Mouse (Mus musculus) lung, adult 2 months (tissue): ENCODE measurements around the gene Cyp2s1. TPM values are rescaled to one million over a fixed set of nuclear protein-coding genes. Genes with fewer than 3 reads are reported as not detected.
A peak's percentile ranks its signal among the peaks of the same experiment; 100 is the strongest.

Experiments used
- DNase-seq: peaks from one replicate; pipeline ENCODE4 v3.0.0; 2022
- H3K4me1 ChIP-seq: fragments of 200-500 bp; 2 replicates; pipeline ENCODE4 v1.6.1; 2011; ENCODE audit warnings: low read length; ENCODE audit not compliant: control insufficient read depth, insufficient read depth
- H3K4me3 ChIP-seq: fragments of 200-500 bp; replicated peaks from 2 replicates; pipeline ENCODE3; 2011; ENCODE audit warnings: low read depth, mild to moderate bottlenecking, control low read depth, low read length; ENCODE audit errors: extremely low read depth
- CTCF ChIP-seq: fragments of 200-500 bp; IDR thresholded peaks from 2 replicates; pipeline ENCODE4 v1.5.1; 2011; ENCODE audit warnings: mild to moderate bottlenecking, low read length, control low read depth; ENCODE audit not compliant: insufficient read depth
- POLR2A ChIP-seq: fragments of 200-500 bp; IDR thresholded peaks from 2 replicates; pipeline ENCODE4 v1.6.1; 2011; ENCODE audit warnings: low read depth, mild to moderate bottlenecking, control low read depth, low read length, borderline replicate concordance; ENCODE audit errors: extremely low read depth
- WGBS: fragments of 180-500 bp; shearing (Covaris S2); methylation state at CpG from one replicate; pipeline ENCODE4 v1.1.7; 2018; 5-methylcytosine and 5-hydroxymethylcytosine counted together
- polyA plus RNA-seq: library from polyadenylated mRNA; depleted of rRNA; stranded (reverse); fragments of >200 nt; gene quantifications from 2 replicates; pipeline ENCODE4 v1.2.3, GENCODE M21; 2012

The Cyp2s1 gene
- polyA plus RNA-seq, 1 experiment = 135 TPM

GRCm38 (mm10) chr7:25843492-25843891 is 26.8 kb upstream of the Cyp2s1 start:
- Histone ChIP-seq H3K4me1 (peaks cover 1% of the 10 kb centered on the region; the same call in 1 of the 2 replicates), H3K4me3 (no peak overlapping the region)
- TF ChIP-seq POLR2A = no peak
- no peak for TF ChIP-seq CTCF
- 49% methylated on average over 2 of the region's 2 CpGs for WGBS
- no peak for DNase-seq

GRCm38 (mm10) chr7:25840908-25841307 is 24.2 kb upstream of the Cyp2s1 start:
- Histone ChIP-seq H3K4me3 (no peak overlapping the region), H3K4me1 (no peaks in the 10 kb centered on the region)
- no peak for TF ChIP-seq CTCF
- TF ChIP-seq POLR2A = no peak
- DNase-seq = no peak
- 28% methylated on average over 4 of the region's 4 CpGs for WGBS

- no peaks in the 10 kb centered on the region; the same call in 1 of the 2 replicates for H3K4me1 ChIP-seq
- DNase-seq = no peak
- H3K4me3 ChIP-seq = no peak overlapping the region
- TF ChIP-seq POLR2A (no peak), CTCF (no peak)
- WGBS = 36% methylated on average over 10 of the region's 10 CpGs
Observed at GRCm38 (mm10) chr7:25835188-25835891, 18.6 kb upstream of the Cyp2s1 start.

DNA sequence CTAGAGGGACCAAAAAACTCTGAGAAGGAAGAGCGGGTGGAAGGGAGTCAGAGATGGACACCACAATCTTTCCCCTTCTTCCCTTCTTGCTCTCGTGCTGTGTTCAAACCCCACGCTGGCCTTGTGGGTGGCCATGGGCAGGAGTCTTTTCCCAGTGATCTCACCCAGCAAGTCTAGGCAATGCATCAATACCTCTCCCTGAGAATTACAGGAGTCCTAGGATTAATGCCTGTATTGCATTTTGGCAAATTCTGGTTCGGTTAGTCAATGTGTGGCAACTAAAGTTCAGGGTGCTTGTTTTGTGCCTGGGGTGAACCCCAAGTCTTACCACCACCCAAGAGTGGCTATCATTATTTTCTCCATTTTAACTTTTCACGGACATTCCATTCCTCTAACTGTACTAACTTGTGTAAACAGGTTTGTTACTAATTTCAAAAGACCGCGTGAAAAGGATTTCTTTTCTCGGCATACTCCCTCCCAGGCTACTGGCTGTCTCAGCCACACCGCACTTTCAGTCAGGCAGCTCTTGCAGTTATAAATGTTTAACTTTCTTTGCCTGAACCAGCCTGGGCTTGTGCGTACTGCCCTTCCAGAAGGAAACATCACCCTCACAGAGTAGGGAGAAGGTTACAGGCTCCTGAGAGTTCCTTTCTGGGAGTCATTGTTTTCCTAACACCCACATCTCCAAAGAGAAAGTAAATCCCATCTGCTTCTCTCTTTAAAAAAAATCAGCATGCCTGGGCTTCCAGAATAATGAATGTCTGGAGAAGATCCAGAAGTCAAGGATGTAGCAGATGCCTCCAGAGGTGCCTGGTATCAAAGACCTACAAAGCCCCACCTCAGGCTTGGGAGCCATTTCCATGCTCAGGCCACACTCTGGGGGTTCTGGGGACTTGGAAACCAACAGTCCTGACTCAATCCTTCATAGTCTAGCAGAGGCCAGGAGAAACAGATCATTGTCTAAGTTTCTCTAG is 15.1 kb upstream of the Cyp2s1 start:
- TF ChIP-seq CTCF = no peak
- TF ChIP-seq POLR2A = no peak
- peaks cover 5% of the 10 kb centered on the region; the same call in 1 of the 2 replicates for H3K4me1 ChIP-seq
- 65% methylated on average over 10 of the region's 10 CpGs for WGBS
- no peak overlapping the region for H3K4me3 ChIP-seq
- DNase-seq = no peak

DNA sequence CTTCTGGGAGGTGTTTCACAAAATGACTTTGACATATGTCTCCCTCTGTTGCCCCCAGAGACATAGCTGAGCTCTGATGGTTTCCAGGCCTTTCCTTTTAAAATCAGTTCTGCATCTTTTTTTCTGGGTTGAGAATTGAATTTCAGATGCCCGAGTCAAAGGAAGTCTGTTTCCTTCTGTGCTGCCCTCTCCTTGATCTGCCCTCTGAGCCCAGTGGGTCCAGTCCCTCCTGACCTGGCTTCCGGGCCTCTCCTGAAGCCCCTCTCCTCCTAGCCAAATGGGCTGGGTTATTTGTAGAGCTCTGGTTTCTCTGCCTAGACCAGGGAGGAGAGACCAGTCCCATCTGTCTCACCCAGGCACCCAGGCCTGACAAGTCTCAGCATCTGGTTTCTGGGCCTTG is 13.5 kb upstream of the Cyp2s1 start:
- no peak overlapping the region for H3K4me3 ChIP-seq
- H3K4me1 ChIP-seq = peaks cover 6% of the 10 kb centered on the region; the same call in 1 of the 2 replicates
- WGBS = 52% methylated on average over 2 of the region's 2 CpGs
- TF ChIP-seq POLR2A (no peak), CTCF (no peak)
- DNase-seq = no peak

GRCm38 (mm10) chr7:25827199-25827598 is 10.5 kb upstream of the Cyp2s1 start:
- 4% methylated on average over 3 of the region's 3 CpGs for WGBS
- no peak overlapping the region for H3K4me3 ChIP-seq
- peaks cover 6% of the 10 kb centered on the region; the same call in 1 of the 2 replicates for H3K4me1 ChIP-seq
- TF ChIP-seq POLR2A = no peak
- no peak for TF ChIP-seq CTCF
- no peak for DNase-seq

- DNase-seq = no peak
- H3K4me3 ChIP-seq = no peak overlapping the region
- H3K4me1 ChIP-seq = peaks cover 6% of the 10 kb centered on the region; the same call in 1 of the 2 replicates
- no peak for TF ChIP-seq CTCF
- no peak for TF ChIP-seq POLR2A
- WGBS = 45% methylated on average over 6 of the region's 6 CpGs
Observed at GRCm38 (mm10) chr7:25826029-25826428, 9.3 kb upstream of the Cyp2s1 start.

GRCm38 (mm10) chr7:25825043-25825442 is 8.3 kb upstream of the Cyp2s1 start:
- 66% methylated on average over 9 of the region's 9 CpGs for WGBS
- H3K4me3 ChIP-seq = no peak overlapping the region
- DNase-seq = no peak
- H3K4me1 ChIP-seq = peaks cover 6% of the 10 kb centered on the region; the same call in 1 of the 2 replicates
- TF ChIP-seq CTCF (no peak), POLR2A (no peak)

DNA sequence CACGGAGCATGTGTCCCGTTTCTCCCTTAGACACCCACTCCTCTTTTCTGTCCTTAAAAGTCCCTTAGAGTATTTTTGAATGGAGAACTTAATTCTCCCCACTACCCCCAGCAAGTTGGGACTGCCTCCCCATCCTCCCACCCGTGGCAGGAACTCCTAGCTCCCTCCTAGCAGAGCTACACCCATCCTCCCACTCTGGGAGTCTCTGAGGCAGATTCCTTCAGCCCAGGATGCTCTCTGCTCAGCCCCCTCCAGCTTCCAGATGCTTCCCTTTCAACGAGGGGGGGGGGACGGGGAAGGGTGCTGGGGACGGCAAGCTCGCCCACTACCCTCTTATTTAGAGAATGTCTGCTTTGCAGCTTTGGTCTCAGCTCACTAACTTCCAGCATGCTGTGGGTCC is 1.1 kb downstream of the Cyp2s1 start:
- 20% methylated on average over 7 of the region's 7 CpGs for WGBS
- Histone ChIP-seq H3K4me1 (no peaks in the 10 kb centered on the region), H3K4me3 (peak overlapping the region; percentile 17)
- TF ChIP-seq CTCF = no peak
- TF ChIP-seq POLR2A = no peak
- DNase-seq = no peak
